Mouse (Mus musculus) retina, adult 2 months (tissue): ENCODE measurements around the gene Babam2.

Experiments used
- DNase-seq: peaks from one replicate; pipeline ENCODE4 v3.0.0-alpha.2; 2012; ENCODE audit warnings: low read depth, low spot score

The Babam2 gene

GRCm38 (mm10) chr5:32124957-32125356, 427.5 kb downstream of the Babam2 start:
- DNase-seq, result no peak

- no peak for DNase-seq
Observed at GRCm38 (mm10) chr5:32127226-32127625, 429.7 kb downstream of the Babam2 start.

- no peak for DNase-seq
Observed at GRCm38 (mm10) chr5:32127927-32128326, 430.4 kb downstream of the Babam2 start.

GRCm38 (mm10) chr5:32132971-32133501, 435.6 kb downstream of the Babam2 start:
- DNase-seq, result no peak

GRCm38 (mm10) chr5:32133549-32134004, 436.1 kb downstream of the Babam2 start:
- DNase-seq, result no peak

- DNase-seq, result no peak
Observed at GRCm38 (mm10) chr5:32134051-32134732, 436.7 kb downstream of the Babam2 start.
